Mouse (Mus musculus) stomach, adult 2 months (tissue): Measurements from ENCODE around the gene Krt24. TPM values are rescaled to one million over a fixed set of nuclear protein-coding genes. Genes with fewer than 3 reads are reported as not detected.

Source experiments
- polyA plus RNA-seq: library from polyadenylated mRNA; depleted of rRNA; stranded (reverse); fragments of >200 nt; gene quantifications from 2 replicates; pipeline ENCODE4 v1.2.3, GENCODE M21; 2012; rRNA removed

The Krt24 gene
- polyA plus RNA-seq: not detected in 2 replicates

GRCm38 (mm10) chr11:99284833-99285312 lies at the start of gene Krt24:
Gene Krt24, minus strand, starts transcription at chr11:99285262.

DNA sequence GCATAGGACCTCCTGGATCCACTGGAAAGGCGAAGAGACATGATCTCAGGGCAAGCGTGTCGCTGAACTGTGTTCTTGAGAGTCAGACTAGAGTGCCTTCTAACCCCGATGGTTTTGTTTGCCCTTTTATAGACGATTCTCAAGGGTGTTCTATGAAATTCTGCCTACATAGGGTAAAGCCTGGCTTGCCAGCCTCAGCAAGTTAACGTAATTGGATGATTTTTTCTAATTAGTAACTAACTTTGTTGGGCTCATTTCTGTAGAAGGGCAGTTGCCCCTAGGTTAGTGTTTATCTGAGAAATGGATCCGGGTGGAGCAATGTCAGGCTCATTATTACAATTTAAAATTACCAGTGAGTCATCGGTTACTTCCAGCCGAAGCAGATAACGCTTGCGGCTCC lies 37.8 kb upstream of the Krt24 start, which contains the start of gene Krt25:
TSS of gene Krt25 (minus strand) at position 101 of the 400 bp plus-strand sequence.

DNA sequence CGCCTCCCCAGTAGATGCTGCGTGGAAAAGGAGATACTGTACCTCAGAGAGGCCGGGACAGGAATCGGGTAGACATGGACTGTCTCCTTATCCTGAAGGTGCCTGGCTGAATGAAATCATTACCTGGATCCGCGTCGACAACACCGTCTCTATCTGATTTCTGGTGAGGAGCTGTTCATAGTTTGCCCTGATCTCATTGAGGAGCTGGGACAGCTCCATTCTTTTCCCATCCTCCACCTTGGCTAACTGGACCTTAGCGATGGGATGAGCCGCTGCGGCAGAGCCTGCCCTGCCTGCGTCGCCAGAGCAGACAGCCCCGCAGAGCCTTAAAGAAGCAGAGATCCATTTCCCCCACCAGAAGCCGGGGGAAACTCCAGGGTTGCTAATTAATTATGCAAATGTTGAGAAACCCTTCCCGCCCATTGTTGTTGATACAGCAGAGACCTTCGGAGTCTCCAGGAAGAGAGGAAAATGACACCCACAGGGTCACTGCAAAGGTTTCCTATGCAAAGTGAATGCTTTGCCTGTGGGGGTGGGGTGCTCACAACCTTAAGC lies 41.2 kb downstream of the Krt24 start, which contains the start of gene Krt222:
TSS of gene Krt222 (minus strand) at position 266 of the 555 bp plus-strand sequence.

DNA sequence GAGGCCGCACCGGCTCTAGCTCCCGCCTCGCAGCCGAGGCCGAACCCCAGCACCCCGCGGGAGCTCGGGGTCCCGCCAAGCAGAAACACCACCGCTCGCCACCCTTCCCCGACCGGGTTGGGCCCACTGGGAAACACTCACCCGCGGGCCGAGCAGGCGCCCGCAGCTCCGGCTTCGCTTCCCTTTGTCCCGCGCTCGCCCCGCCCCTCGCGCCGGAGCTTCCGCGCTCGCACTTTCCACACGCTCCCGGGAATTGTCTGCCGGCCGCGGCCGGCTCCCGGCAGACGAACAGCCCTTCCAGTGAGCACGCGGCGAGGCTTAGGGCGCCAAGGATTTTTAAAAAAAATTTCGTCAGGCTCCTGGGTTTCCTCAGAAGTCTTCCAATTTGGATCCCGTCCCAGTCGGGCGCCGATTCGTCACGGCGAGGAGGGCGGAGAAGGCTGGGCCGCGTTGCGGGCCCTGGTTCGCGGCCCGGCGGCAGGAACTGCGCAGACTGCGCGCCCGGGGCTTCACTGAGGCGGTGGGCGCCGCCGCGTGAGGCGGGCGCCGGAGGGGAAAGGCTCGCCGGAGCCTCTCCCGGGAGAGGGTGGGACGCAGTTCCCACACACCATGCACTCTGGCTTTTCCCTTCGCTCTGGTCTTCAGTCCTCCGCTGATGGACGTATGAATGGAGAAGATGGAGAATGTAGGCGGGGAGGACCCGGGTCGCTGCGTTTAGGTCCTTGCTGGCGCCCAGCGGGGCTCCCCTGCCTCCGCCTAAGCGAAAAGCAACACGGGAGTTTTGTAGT lies 54.6 kb downstream of the Krt24 start, which contains the start of gene Smarce1:
TSS of gene Smarce1 (minus strand) at position 757 of the 788 bp plus-strand sequence.

Other genes starting within 250 kb of the Krt24 start
- gene Igfbp4, start 244.0 kb downstream of the Krt24 start, polyA plus RNA-seq: 88.4 and 198 TPM in 2 replicates
- gene Tns4, start 196.0 kb downstream of the Krt24 start, polyA plus RNA-seq: 4.9 and 8.7 TPM in 2 replicates
- gene Ccr7, start 130.2 kb downstream of the Krt24 start, polyA plus RNA-seq: 0.48 and 1.6 TPM in 2 replicates
- 3.5 and 4.1 TPM in 2 replicates for gene Smarce1, start 54.2 kb downstream of the Krt24 start, polyA plus RNA-seq
- not detected in 2 replicates for gene Krt222, start 41.2 kb downstream of the Krt24 start, polyA plus RNA-seq
- not detected in 2 replicates for gene Krt25, start 37.7 kb upstream of the Krt24 start, polyA plus RNA-seq
- not detected in 2 replicates for gene Krt26, start 52.7 kb upstream of the Krt24 start, polyA plus RNA-seq
- gene Krt27, start 65.8 kb upstream of the Krt24 start, polyA plus RNA-seq: not detected in 2 replicates
- gene Krt28, start 89.6 kb upstream of the Krt24 start, polyA plus RNA-seq: not detected in 2 replicates
- gene Krt10, start 104.1 kb upstream of the Krt24 start, polyA plus RNA-seq: 321 and 430 TPM in 2 replicates
- 0.58 and 0.89 TPM in 2 replicates for gene Krt12, start 137.0 kb upstream of the Krt24 start, polyA plus RNA-seq
- gene Krt20, start 152.9 kb upstream of the Krt24 start, polyA plus RNA-seq: 24.2 and 29.7 TPM in 2 replicates
- 108 and 113 TPM in 2 replicates for gene Krt23, start 207.9 kb upstream of the Krt24 start, polyA plus RNA-seq
- not detected in 2 replicates for gene Krt39, start 236.1 kb upstream of the Krt24 start, polyA plus RNA-seq